Comparison of ENCODE assay signal across 25 mouse cellular contexts in the genomic region with DNA sequence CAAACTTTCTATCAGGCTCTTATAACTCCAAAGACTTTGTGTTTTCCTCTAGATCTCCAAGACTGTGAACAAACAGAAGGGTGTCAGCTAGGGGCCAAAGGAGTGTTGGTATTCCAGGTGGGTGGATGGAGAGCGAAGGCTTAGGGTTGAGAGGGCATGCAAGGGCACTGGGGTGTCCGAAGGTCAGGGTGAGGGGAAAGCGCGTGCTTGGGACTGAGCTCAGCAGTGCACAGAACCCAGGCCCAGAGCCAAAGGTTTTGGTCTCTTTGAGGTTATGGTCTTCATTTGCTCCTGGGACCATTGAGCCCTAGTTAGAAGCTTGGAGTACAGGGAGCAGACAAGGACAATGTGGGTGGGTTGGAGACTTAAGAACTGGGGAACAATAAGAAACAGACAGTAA. TPM values are rescaled to one million over a fixed set of nuclear protein-coding genes. Genes with fewer than 3 reads are reported as not detected.
DNase-seq lines count a peak whose midpoint lies in the region; ATAC-seq and TF ChIP-seq lines count a peak whose summit lies in the region.
"Had no signal": no experiment of that assay in that cellular context is flagged by ENCODE, and none has a peak within 500 bp of the region (broad histone marks: within the 10 kb centered on the region; RNA-seq: fewer than 3 reads in every experiment).

No protein-coding gene starts in this region.

- no peak for TF ChIP-seq POLR2A in liver, adult 2 months (IDR thresholded peaks at IDR 0.05; ENCODE audit: extremely low read depth, insufficient read depth, low read length)

- no peak for ATAC-seq in kidney, embryonic 16.5 days (ENCODE audit: low FRiP score, low TSS enrichment)
- ATAC-seq: forebrain, embryonic 14.5 days; hindbrain, embryonic 16.5 days; Patski had no signal

- no peaks in the 10 kb centered on the region for H3K36me3 ChIP-seq in kidney, embryonic 16.5 days (ENCODE audit: insufficient read depth, low read length)
- H3K36me3 ChIP-seq in liver, adult 2 months (ENCODE audit: control insufficient read depth, insufficient read depth, low read length), result no peaks in the 10 kb centered on the region
- H3K36me3 ChIP-seq: forebrain, embryonic 10.5 days; G1E; heart, embryonic 12.5 days; heart, embryonic 15.5 days; hindbrain, embryonic 10.5 days; hindbrain, embryonic 13.5 days had no signal

- peaks cover 5% of the 10 kb centered on the region; the same call in 1 of the 2 replicates for H3K27me3 ChIP-seq in kidney, embryonic 16.5 days (ENCODE audit: insufficient read depth, low read length)
- no peaks in the 10 kb centered on the region for H3K27me3 ChIP-seq in liver, adult 2 months (ENCODE audit: control insufficient read depth, insufficient read depth, low read length)
- H3K27me3 ChIP-seq: Patski had no signal

- H3K4me2 ChIP-seq in kidney, embryonic 16.5 days (replicated peaks; ENCODE audit: low read depth, low read length), result no peak overlapping the region
- H3K4me2 ChIP-seq: heart, embryonic 12.5 days; heart, embryonic 15.5 days; hindbrain, embryonic 13.5 days had no signal

- H3K27ac ChIP-seq in kidney, embryonic 16.5 days (ENCODE audit: low read length), result no peak overlapping the region
- no peak overlapping the region for H3K27ac ChIP-seq in liver, adult 2 months (replicated peaks; ENCODE audit: insufficient read depth, low read depth, low read length)
- H3K27ac ChIP-seq: heart, embryonic 15.5 days; hindbrain, embryonic 10.5 days; hindbrain, embryonic 13.5 days had no signal

- no peak overlapping the region for H3K4me3 ChIP-seq in kidney, embryonic 16.5 days (ENCODE audit: low read length)
- no peak overlapping the region for H3K4me3 ChIP-seq in liver, adult 2 months (ENCODE audit: insufficient read depth, low read depth, low read length)
- H3K4me3 ChIP-seq: forebrain, embryonic 10.5 days; heart, embryonic 12.5 days; heart, embryonic 15.5 days; hindbrain, embryonic 10.5 days; hindbrain, embryonic 13.5 days had no signal

- DNase-seq in kidney, adult 11 months, result peak; percentile 67
- DNase-seq in kidney, adult 8-10 months, result peak; percentile 49 to 64
- DNase-seq in kidney, postnatal 4 days, result no peak
- DNase-seq in liver, adult 2 months (ENCODE audit: extremely low read depth, low read depth, low spot score), result peak; percentile 76
- DNase-seq in liver, result no peak
- DNase-seq: adrenal gland, postnatal 10 days; adrenal gland, postnatal 36 days; B cell, adult 2 months; cerebellum, adult 18-20 months; cerebellum, adult 9-10 months; cerebellum, postnatal 14 days; gastrocnemius, postnatal 25 days; heart, adult 18-20 months; heart, postnatal 10 days; heart, postnatal 36 days had no signal

- TF ChIP-seq CTCF in liver, adult 2 months (IDR thresholded peaks at IDR 0.05; ENCODE audit: low read depth, low read length), result no peak

- H3K79me2 ChIP-seq in liver, adult 2 months (ENCODE audit: control insufficient read depth, insufficient read depth, low read length), result peaks cover 2% of the 10 kb centered on the region

- H3K9ac ChIP-seq in kidney, embryonic 16.5 days (replicated peaks; ENCODE audit: low read length), result no peak overlapping the region
- no peak overlapping the region for H3K9ac ChIP-seq in liver, adult 2 months (ENCODE audit: low read depth, low read length)
- H3K9ac ChIP-seq: heart, embryonic 12.5 days; heart, embryonic 15.5 days; hindbrain, embryonic 13.5 days had no signal

- 92% methylated on average over 4 of the region's 4 CpGs for WGBS in kidney, embryonic 16.5 days
- WGBS in liver, adult 2 months, result 31% methylated on average over 4 of the region's 4 CpGs

- H3K4me1 ChIP-seq in kidney, embryonic 16.5 days (ENCODE audit: insufficient read depth, low read length), result peaks cover 13% of the 10 kb centered on the region
- H3K4me1 ChIP-seq in liver, adult 2 months (ENCODE audit: control insufficient read depth, insufficient read depth, low read length), result peaks cover 23% of the 10 kb centered on the region

- no peaks in the 10 kb centered on the region for H3K9me3 ChIP-seq in kidney, embryonic 16.5 days (ENCODE audit: low read length)
- H3K9me3 ChIP-seq: forebrain, embryonic 10.5 days; G1E; heart, embryonic 12.5 days; heart, embryonic 15.5 days; hindbrain, embryonic 10.5 days; hindbrain, embryonic 13.5 days had no signal

RNA-seq across cellular contexts. Expression of gene Stat5a, which starts 4.0 kb away (rescaled TPM):
- 3.7 and 4.5 TPM in 2 replicates for polyA plus RNA-seq in kidney, embryonic 16.5 days (2015; fragmentation: Nextera tagmentation; extraction: Ambion mirVana)
- 6.9 and 7.8 TPM in 2 replicates for total RNA-seq in liver, adult 2 months (2014; rRNA removed)
- polyA plus RNA-seq in liver, adult 2 months (2012; rRNA removed), result 15.0 and 18.0 TPM in 2 replicates

RNA-seq across cellular contexts. Expression of gene Stat5b, which starts 4.7 kb away (rescaled TPM):
- polyA plus RNA-seq in kidney, embryonic 16.5 days (2015; fragmentation: Nextera tagmentation; extraction: Ambion mirVana), result 18.7 and 22.5 TPM in 2 replicates
- 31.8 and 33.0 TPM in 2 replicates for total RNA-seq in liver, adult 2 months (2014; rRNA removed)
- 32.0 and 35.2 TPM in 2 replicates for polyA plus RNA-seq in liver, adult 2 months (2012; rRNA removed)

Comparison
In these comparisons a context has a peak if more than half of its experiments do, and no peak if none do; other contexts are left out.
1. DNase-seq: peak in kidney, adult 11 months (single experiment), kidney, adult 8-10 months (2 of 2) and liver, adult 2 months (single experiment); none in kidney, postnatal 4 days (0 of 2) and liver (single experiment).